Mouse (Mus musculus): Measurements from ENCODE around the gene Daglb.

DNA sequence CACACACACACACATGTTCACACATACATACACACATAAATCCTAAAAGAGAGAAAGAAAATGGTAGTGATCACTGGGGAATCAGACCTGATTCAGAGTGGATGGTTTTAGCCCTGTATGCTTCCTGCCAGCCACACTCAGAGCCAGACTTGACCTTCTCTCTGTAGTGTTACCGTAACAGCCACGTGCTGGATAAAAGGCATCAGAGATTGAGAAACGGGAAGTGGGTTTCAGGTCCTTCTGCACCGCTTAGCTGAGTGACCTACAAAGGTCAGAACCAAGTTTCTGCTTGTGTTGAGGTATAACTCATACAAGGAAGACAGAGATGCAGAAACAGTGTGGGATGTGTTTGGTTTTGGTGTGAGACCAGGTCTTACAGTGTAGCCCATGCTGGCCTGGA is 35.3 kb downstream of the Daglb start:
- TF ChIP-seq CTCF (IDR thresholded peaks at IDR 0.05; ENCODE audit: borderline replicate concordance, control insufficient read depth, extremely low read depth, insufficient read depth, low read length, poor library complexity) (no peak), POLR2A (IDR thresholded peaks at IDR 0.05; ENCODE audit: control insufficient read depth, extremely low read depth, insufficient read depth, low read length, poor library complexity) (no peak)

All from thymus, adult 2 months (tissue).